8 mouse cellular contexts compared by ENCODE assay signal in the genomic region with DNA sequence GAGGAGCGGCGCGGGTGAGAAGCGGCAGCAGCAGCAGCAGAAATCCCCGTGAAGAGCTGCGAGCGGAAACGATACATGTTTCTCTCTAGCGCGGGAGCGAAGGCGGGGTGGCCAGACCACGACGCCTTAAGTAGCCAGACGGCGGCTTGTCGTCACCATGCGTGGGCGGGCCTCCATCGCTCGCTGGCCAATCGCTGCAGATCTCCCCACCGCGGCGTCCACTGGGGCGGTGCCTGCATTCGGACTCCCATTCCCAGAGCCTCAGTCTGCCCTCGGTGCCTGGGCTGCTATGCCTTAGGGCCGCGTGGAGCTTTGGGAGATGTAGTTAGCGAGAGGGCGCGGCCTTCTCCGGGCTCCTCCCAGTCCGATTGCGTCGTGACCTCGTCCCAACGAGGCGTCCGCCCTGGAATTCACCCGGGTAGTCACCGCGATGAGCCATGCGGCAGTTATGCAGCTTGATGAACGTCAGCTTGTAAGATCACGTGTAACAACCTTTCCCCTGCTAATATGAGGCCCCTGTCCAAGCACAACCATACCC. TPM values are rescaled to one million over a fixed set of nuclear protein-coding genes. Genes with fewer than 3 reads are reported as not detected.
DNase-seq lines count a peak whose midpoint lies in the region; ATAC-seq lines count a peak whose summit lies in the region.

No protein-coding gene starts in this region.

- peak overlapping the region; percentile 74 for H3K4me2 ChIP-seq in heart, embryonic 14.5 days (ENCODE audit: low read length)
- H3K4me2 ChIP-seq in liver, embryonic 13.5 days, result peak overlapping the region; percentile 92
- peak overlapping the region; percentile 73 for H3K4me2 ChIP-seq in stomach, embryonic 16.5 days (ENCODE audit: low read depth, low read length)

- 0% methylated on average over 47 of the region's 47 CpGs for WGBS in heart, embryonic 14.5 days
- WGBS in liver, embryonic 13.5 days (ENCODE audit: insufficient replicate concordance), result under 1% methylated on average over 47 of the region's 47 CpGs
- under 1% methylated on average over 45 of the region's 47 CpGs for WGBS in stomach, embryonic 16.5 days

- peak overlapping the region; percentile 78 for H3K4me3 ChIP-seq in brown adipose tissue, adult 24 weeks (ENCODE audit: insufficient read depth, low read depth, low read length)
- peak overlapping the region; percentile 81 to 98 for H3K4me3 ChIP-seq in heart, embryonic 14.5 days (ENCODE audit: control insufficient read depth in 1 of 2, insufficient read depth in 1 of 2, low read depth in 1 of 2, low read length in 2 of 2)
- H3K4me3 ChIP-seq in liver, embryonic 13.5 days (replicated peaks), result peak overlapping the region; percentile 88
- H3K4me3 ChIP-seq in stomach, embryonic 16.5 days (replicated peaks; ENCODE audit: low read length), result peak overlapping the region; percentile 100

- DNase-seq in CD4-positive, CD25-positive, alpha-beta regulatory T cell, adult 2 months (ENCODE audit: low read depth, low spot score), result peak; percentile 99
- peak; percentile 98 for DNase-seq in fibroblast of lung, adult 2 months (ENCODE audit: low read depth)
- DNase-seq in kidney, postnatal 14 days, result peak; percentile 99
- peak; percentile 99 for DNase-seq in liver, embryonic 13.5 days
- DNase-seq in neural tube, embryonic 10.5 days (ENCODE audit: extremely low spot score, low spot score), result peak; percentile 98

- peaks cover 2% of the 10 kb centered on the region for H3K4me1 ChIP-seq in brown adipose tissue, adult 24 weeks (ENCODE audit: control insufficient read depth, insufficient read depth, insufficient read length, low read length)
- peaks cover 5 to 21% of the 10 kb centered on the region in 2 experiments for H3K4me1 ChIP-seq in heart, embryonic 14.5 days (ENCODE audit: control insufficient read depth in 2 of 2, insufficient read depth in 2 of 2, low read length in 2 of 2)
- peaks cover 37% of the 10 kb centered on the region for H3K4me1 ChIP-seq in liver, embryonic 13.5 days (replicated peaks)
- H3K4me1 ChIP-seq in stomach, embryonic 16.5 days (ENCODE audit: control insufficient read depth, insufficient read depth, low read length), result peaks cover 9% of the 10 kb centered on the region

- peak overlapping the region; percentile 99 for H3K9ac ChIP-seq in heart, embryonic 14.5 days (ENCODE audit: low read length)
- peak overlapping the region; percentile 89 for H3K9ac ChIP-seq in liver, embryonic 13.5 days
- H3K9ac ChIP-seq in stomach, embryonic 16.5 days (ENCODE audit: low read length), result peak overlapping the region; percentile 98

- no peaks in the 10 kb centered on the region for H3K36me3 ChIP-seq in heart, embryonic 14.5 days (ENCODE audit: control insufficient read depth, insufficient read depth, low read length)
- H3K36me3 ChIP-seq in liver, embryonic 13.5 days, result no peaks in the 10 kb centered on the region
- H3K36me3 ChIP-seq in stomach, embryonic 16.5 days (ENCODE audit: control insufficient read depth, insufficient read depth, low read length), result no peaks in the 10 kb centered on the region

- H3K9me3 ChIP-seq in heart, embryonic 14.5 days (ENCODE audit: control insufficient read depth, low read length), result no peaks in the 10 kb centered on the region
- H3K9me3 ChIP-seq in liver, embryonic 13.5 days (replicated peaks), result no peaks in the 10 kb centered on the region
- no peaks in the 10 kb centered on the region for H3K9me3 ChIP-seq in stomach, embryonic 16.5 days (replicated peaks; ENCODE audit: control insufficient read depth, low read length)

- peak overlapping the region; percentile 91 for H3K27ac ChIP-seq in brown adipose tissue, adult 24 weeks (replicated peaks; ENCODE audit: low read depth, low read length)
- peak overlapping the region; percentile 94 to 99 for H3K27ac ChIP-seq in heart, embryonic 14.5 days (replicated peaks in 1 of 2; ENCODE audit: control insufficient read depth in 1 of 2, insufficient read depth in 1 of 2, low read depth in 2 of 2, low read length in 2 of 2)
- H3K27ac ChIP-seq in liver, embryonic 13.5 days, result peak overlapping the region; percentile 92
- H3K27ac ChIP-seq in stomach, embryonic 16.5 days (ENCODE audit: low read length), result peak overlapping the region; percentile 99

- H3K27me3 ChIP-seq in heart, embryonic 14.5 days (ENCODE audit: control insufficient read depth, insufficient read depth, low read length), result no peaks in the 10 kb centered on the region
- no peaks in the 10 kb centered on the region for H3K27me3 ChIP-seq in liver, embryonic 13.5 days
- no peaks in the 10 kb centered on the region for H3K27me3 ChIP-seq in stomach, embryonic 16.5 days (ENCODE audit: control insufficient read depth, insufficient read depth, low read length)

- peak; percentile 98 for ATAC-seq in heart, embryonic 14.5 days (ENCODE audit: insufficient number of reproducible peaks, insufficient read depth, low FRiP score, low read depth)
- peak; percentile 95 for ATAC-seq in liver, embryonic 13.5 days (ENCODE audit: low read depth)
- peak; percentile 98 for ATAC-seq in stomach, embryonic 16.5 days (ENCODE audit: insufficient read depth, low FRiP score)

RNA-seq across cellular contexts. Expression of a gene that starts 23.9 kb away (rescaled TPM):
- 1.0 TPM in 1 of 2 replicates, not detected in the other for polyA plus RNA-seq in brown adipose tissue, adult 24 weeks (2012; ENCODE audit: insufficient read depth, insufficient read length, missing spikeins)
- 39.3 and 41.1 TPM in 2 replicates for polyA plus RNA-seq in heart, embryonic 14.5 days (2014; fragmentation: Nextera tagmentation; extraction: Ambion mirVana)
- polyA plus RNA-seq in liver, embryonic 13.5 days (2015; fragmentation: Nextera tagmentation; extraction: Ambion mirVana), result 0.10 TPM in 1 of 2 replicates, not detected in the other
- 0.68 TPM in 1 of 2 replicates, not detected in the other for polyA plus RNA-seq in stomach, embryonic 16.5 days (2015; fragmentation: Nextera tagmentation; extraction: Ambion mirVana)

RNA-seq across cellular contexts. Expression of a gene that starts 25.2 kb away (rescaled TPM):
- polyA plus RNA-seq in brown adipose tissue, adult 24 weeks (2012; ENCODE audit: insufficient read depth, insufficient read length, missing spikeins), result 101 and 246 TPM in 2 replicates
- polyA plus RNA-seq in heart, embryonic 14.5 days (2014; fragmentation: Nextera tagmentation; extraction: Ambion mirVana), result 93.7 and 95.7 TPM in 2 replicates
- polyA plus RNA-seq in liver, embryonic 13.5 days (2015; fragmentation: Nextera tagmentation; extraction: Ambion mirVana), result 73.9 and 80.1 TPM in 2 replicates
- polyA plus RNA-seq in stomach, embryonic 16.5 days (2015; fragmentation: Nextera tagmentation; extraction: Ambion mirVana), result 80.1 and 92.3 TPM in 2 replicates

Comparison
In these comparisons a context has a peak if more than half of its experiments do, and no peak if none do; other contexts are left out.
1. Peak in every context shown above with its lines: DNase-seq, ATAC-seq, H3K4me3 ChIP-seq and H3K27ac ChIP-seq.
2. RNA of a gene that starts 23.9 kb away (polyA plus RNA-seq): 39.3 to 41.1 TPM in heart, embryonic 14.5 days; 0.68 TPM in stomach, embryonic 16.5 days, 1.0 TPM in brown adipose tissue, adult 24 weeks and 0.10 TPM in liver, embryonic 13.5 days; every median in the first group is over 10 times any median in the second.